Mouse (Mus musculus) liver, postnatal 0 days (tissue): ENCODE data around the gene Cog7.

ENCODE experiments used
- CTCF ChIP-seq: sonication (generic); IDR thresholded peaks from 2 replicates; pipeline ENCODE4 v1.5.1; 2016; ENCODE audit warnings: antibody characterized with exemption, low read depth
- EP300 ChIP-seq: IDR thresholded peaks from 2 replicates; pipeline ENCODE4 v1.6.1; 2016; ENCODE audit warnings: antibody characterized with exemption, low read depth, mild to moderate bottlenecking

DNA sequence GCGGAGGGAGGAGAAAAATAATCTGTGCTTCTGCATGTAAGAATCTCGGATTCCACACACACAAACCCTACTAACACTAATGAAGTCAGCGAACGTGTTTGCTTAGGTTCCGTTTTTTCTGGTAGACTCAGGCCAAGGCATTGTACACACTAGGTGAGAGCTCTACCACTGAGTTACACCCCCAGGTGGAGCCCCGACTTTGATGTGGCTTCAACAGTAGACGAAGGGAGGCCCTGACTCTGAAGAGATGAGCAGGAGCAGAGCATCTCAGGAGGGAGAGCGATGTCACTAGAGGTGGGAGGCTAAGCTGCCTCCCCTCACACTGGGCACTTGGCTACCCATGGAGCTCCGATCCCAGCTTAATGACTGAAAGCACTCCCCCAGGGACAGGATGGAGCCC is 12.7 kb downstream of the Cog7 start:
- TF ChIP-seq CTCF, result no peak
- no peak for TF ChIP-seq EP300
